Mouse (Mus musculus) brown adipose tissue, adult 24 weeks (tissue): ENCODE results near the gene Zfp637. TPM values are rescaled to one million over a fixed set of nuclear protein-coding genes. Genes with fewer than 3 reads are reported as not detected.
"Not testable (repeated sequence)": the region's sequence is repeated elsewhere in the genome, so short reads cannot be mapped to it uniquely, and the experiment has no call there.

ENCODE experiments used
- H3K27ac ChIP-seq: fragments of 200-500 bp; replicated peaks from 2 replicates; pipeline ENCODE4 v1.5.1; 2012; ENCODE audit warnings: low read depth, mild to moderate bottlenecking, low read length
- H3K4me1 ChIP-seq: fragments of 200-500 bp; 2 replicates; pipeline ENCODE4 v1.6.1; 2012; ENCODE audit warnings: low read length, mixed read lengths; ENCODE audit not compliant: control insufficient read depth, insufficient read depth, insufficient read length
- H3K4me3 ChIP-seq: fragments of 200-500 bp; 2 replicates; pipeline ENCODE4 v1.5.1; 2012; ENCODE audit warnings: low read depth, mild to moderate bottlenecking, low read length, moderate library complexity; ENCODE audit not compliant: insufficient read depth
- polyA plus RNA-seq: library from polyadenylated mRNA; stranded (reverse); fragments of >200 nt; gene quantifications from 2 replicates; pipeline ENCODE4 v1.2.4, GENCODE M21; 2012; ENCODE audit not compliant: missing spikeins, insufficient read depth, insufficient read length

Gene Zfp637
- 31.5 and 40.5 TPM in 2 replicates for polyA plus RNA-seq

DNA sequence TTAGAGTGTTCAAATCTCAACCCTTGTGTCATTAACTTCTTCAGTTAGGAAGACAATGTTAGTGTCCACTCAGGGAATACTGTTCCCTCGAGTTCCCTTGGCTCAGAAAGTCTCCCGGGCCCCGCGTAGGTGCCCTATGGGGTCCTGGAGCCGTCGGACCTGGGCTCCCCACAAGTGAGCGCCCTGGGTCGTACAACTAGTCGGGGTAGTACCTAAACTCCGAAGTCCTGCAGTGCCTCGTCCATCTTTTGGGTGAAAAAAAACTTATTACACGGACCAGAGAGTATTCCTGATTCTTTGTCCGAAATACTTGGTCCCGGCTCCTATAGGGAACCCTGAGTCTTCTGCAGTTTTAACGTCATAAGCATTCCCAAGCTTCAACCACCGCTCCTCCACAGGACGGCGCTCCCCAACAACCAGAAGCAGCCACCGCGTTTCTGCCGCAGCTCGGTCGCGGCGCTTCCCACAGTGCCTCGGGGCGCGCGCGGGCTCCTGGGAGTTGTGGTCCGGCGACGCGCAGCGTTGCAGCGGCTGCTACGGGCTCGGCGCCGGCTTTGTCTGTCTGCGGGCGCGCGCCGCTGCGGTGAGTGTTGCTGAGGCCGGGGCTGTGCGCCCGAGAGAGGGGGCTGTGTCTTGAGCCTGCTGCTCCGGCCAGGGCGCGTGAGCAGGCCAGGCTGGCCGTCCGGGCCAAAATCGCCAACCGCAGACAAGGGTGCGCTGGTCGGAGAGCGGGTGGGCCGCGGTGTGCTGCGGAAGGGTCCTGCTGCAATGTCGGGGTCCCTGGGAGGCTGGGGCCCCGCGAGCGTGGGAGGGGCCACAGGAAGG is at the start of gene Zfp637:
Zfp637 (plus strand) TSS at position 495 of the 825 bp plus-strand sequence.
- H3K4me1 ChIP-seq: no peaks in the 10 kb centered on the region
- peak within 1 kb of the TSS; percentile 83 for H3K27ac ChIP-seq
- peak within 1 kb of the TSS; percentile 97 for H3K4me3 ChIP-seq

GRCm38 (mm10) chr6:117795251-117795650 is 45.7 kb upstream of the Zfp637 start:
- Histone ChIP-seq H3K4me1 (no peaks in the 10 kb centered on the region), H3K4me3 (no peak overlapping the region), H3K27ac (no peak overlapping the region)

GRCm38 (mm10) chr6:117800824-117801223 is 40.2 kb upstream of the Zfp637 start:
- no peak overlapping the region for H3K27ac ChIP-seq
- no peak overlapping the region for H3K4me3 ChIP-seq

GRCm38 (mm10) chr6:117801801-117802200 is 39.2 kb upstream of the Zfp637 start:
- Histone ChIP-seq H3K27ac (no peak overlapping the region), H3K4me3 (no peak overlapping the region), H3K4me1 (no peaks in the 10 kb centered on the region)

More at GRCm38 (mm10) chr6:117800824-117801223, 40.2 kb upstream of the Zfp637 start:
- no peaks in the 10 kb centered on the region for H3K4me1 ChIP-seq

DNA sequence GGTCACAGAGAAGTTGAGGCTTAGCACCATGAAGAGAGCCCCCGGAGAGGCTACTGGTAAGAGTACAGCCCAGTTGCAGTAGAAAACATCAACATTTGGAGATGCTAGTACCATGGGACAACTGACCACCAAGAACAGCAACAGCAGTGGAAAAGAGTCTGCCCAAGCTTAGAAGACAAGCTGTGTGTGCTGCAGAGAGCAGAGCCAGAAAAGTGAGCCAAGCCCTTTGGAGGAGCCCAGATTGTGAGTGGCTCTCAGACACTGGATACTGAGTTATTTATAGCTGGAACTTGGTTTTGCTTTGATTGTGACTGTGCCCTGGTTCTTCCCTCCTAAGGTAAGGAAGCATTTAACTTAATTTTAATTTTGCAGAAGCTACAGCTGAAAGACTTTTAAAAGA is 33.2 kb upstream of the Zfp637 start:
- Histone ChIP-seq H3K27ac (no peak overlapping the region), H3K4me1 (no peaks in the 10 kb centered on the region), H3K4me3 (no peak overlapping the region)

- no peak overlapping the region for H3K27ac ChIP-seq
- H3K4me1 ChIP-seq: no peaks in the 10 kb centered on the region
- H3K4me3 ChIP-seq: no peak overlapping the region
Measured at GRCm38 (mm10) chr6:117809816-117810215, 31.2 kb upstream of the Zfp637 start.

DNA sequence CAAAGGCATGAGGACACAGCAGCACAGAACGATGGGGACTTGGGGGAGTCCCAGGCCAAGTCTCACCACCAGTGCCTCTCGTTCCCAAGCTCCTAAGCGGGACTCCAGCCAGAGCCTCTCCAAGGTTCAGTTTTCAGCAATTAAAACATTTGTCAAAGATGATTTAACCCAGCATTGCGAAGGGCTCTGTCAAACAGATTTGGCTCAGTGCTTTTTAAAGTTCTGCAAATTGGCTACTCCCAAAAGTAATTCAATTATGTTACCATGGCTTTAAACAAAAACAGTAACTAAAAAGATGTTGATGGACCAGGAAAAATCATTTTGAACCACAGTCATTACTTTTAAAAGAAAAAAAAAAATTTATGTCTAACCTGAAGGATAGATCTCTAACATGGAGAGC is 30.3 kb upstream of the Zfp637 start:
- Histone ChIP-seq H3K27ac (no peak overlapping the region), H3K4me3 (no peak overlapping the region), H3K4me1 (no peaks in the 10 kb centered on the region)

DNA sequence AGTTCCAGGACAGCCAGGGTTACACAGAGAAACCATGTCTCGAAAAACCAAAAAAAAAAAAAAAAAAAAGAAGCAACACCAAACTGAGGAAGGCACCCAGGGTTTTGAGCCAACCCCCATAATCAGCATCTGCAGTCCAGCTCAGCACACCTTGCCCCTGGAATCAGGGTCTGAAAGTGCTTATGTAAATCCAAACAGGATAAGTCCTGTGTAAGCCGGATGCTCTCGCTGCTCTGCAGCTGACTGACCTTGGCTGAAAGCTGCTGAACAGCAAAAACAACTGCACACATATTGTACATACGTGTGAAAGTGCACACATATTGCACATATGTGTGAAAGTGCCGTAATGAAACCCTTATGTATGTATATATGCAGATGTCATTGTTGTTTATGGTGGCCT is 29.7 kb upstream of the Zfp637 start:
- H3K4me3 ChIP-seq: no peak overlapping the region
- H3K27ac ChIP-seq: no peak overlapping the region
- H3K4me1 ChIP-seq: no peaks in the 10 kb centered on the region

DNA sequence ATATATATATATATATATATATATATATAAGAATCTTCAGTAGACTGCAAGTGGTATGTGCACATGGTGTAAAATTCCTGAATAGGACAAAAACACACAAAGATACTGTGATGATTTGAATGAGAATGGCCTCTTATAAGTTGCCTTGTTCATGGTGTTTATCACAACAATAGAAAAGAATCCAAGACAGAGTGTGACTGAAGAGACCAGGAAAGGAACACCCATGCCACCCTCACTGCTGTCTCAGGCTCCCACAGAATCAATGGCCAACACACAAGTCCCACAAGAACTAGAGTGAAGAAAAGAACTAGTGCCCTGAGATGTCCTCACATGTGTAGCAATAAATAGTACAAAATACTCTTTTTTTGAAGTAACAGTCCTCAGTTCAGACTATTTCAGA is 26.3 kb upstream of the Zfp637 start:
- Histone ChIP-seq H3K4me3 (no peak overlapping the region), H3K27ac (no peak overlapping the region), H3K4me1 (0 out of 2 replicates have a peak, but pooled peaks cover 3% of the 10 kb centered on the region)

DNA sequence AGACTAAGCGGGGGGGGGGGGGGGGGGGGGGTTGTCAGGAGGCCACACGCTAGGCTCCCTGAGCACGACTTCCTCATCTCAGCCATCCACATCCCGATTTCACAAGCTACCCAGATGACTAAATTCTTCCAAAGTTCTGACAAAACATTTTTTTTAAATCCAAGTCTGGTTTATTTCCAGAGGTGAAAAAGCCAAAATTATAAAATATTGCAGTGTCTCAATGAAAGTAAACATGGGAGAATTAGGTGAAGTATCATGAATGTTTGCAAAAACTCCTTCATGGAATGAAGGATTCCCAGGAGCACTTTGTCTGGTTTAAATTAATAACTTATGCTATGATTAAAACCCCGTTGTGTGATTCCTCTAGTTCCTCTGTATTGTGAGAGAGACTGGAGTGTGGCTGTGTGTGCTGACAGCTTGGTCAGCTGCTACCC is 23.9 kb upstream of the Zfp637 start:
- Histone ChIP-seq H3K4me3 (no peak overlapping the region), H3K27ac (no peak overlapping the region), H3K4me1 (0 out of 2 replicates have a peak, but pooled peaks cover 3% of the 10 kb centered on the region)

GRCm38 (mm10) chr6:117820327-117820726 is 20.7 kb upstream of the Zfp637 start:
- Histone ChIP-seq H3K27ac (no peak overlapping the region), H3K4me1 (0 out of 2 replicates have a peak, but pooled peaks cover 3% of the 10 kb centered on the region), H3K4me3 (no peak overlapping the region)

DNA sequence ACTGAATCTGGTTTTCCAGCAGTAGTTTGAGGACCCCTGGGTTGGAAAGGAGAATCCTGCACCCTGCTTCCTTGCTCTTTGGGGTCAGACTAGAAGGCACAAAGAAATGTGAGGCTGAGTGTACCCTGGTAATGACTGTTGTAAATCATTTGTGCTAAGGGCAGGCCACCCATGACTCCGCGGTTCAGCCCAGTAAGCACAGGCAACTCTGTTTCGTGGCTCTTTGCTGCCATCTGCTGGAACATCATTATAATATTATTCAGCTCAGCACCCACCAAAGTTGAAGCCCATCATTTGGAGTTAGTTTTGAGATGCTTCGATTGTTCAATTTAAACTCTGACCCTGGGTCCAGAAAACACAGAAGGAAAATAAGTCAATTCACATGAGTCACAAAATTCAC is 15.6 kb upstream of the Zfp637 start:
- no peaks in the 10 kb centered on the region for H3K4me1 ChIP-seq
- no peak overlapping the region for H3K27ac ChIP-seq
- H3K4me3 ChIP-seq: no peak overlapping the region

GRCm38 (mm10) chr6:117828273-117828672 is 12.7 kb upstream of the Zfp637 start:
- Histone ChIP-seq H3K27ac (no peak overlapping the region), H3K4me3 (no peak overlapping the region), H3K4me1 (no peaks in the 10 kb centered on the region)

- Histone ChIP-seq H3K4me3 (peak overlapping the region; percentile 97), H3K27ac (peak overlapping the region; percentile 83), H3K4me1 (no peaks in the 10 kb centered on the region)
Measured at GRCm38 (mm10) chr6:117841511-117841955, 553 bp downstream of the Zfp637 start.

GRCm38 (mm10) chr6:117844597-117844996 is 3.6 kb downstream of the Zfp637 start:
- Histone ChIP-seq H3K4me3 (no peak overlapping the region), H3K4me1 (no peaks in the 10 kb centered on the region), H3K27ac (no peak overlapping the region)

DNA sequence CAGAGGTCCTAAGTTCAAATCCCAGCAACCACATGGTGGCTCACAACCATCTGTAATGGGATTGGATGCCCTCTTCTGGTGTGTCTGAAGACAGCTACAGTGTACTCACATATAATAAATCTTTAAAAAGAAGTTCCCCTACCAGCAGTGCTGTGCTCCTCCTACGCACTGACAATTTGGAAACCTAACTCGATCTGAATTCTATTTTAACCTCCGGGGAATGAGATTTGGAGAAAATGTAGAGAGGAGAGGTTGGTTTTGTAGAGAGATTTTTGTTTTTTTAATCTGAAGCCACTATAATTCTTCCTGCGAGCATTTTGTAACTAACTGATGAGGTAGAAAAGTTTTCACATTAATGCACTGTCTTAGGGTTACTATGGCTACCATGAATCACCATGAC is 5.7 kb downstream of the Zfp637 start:
- not testable (repeated sequence) for H3K4me1 ChIP-seq, H3K4me3 ChIP-seq

More for the DNA sequence above, 5.7 kb downstream of the Zfp637 start:
- H3K27ac ChIP-seq: not testable (repeated sequence)
